Mouse (Mus musculus) gastrocnemius, postnatal 10 days (tissue): ENCODE results near the gene Sema4b. TPM values are rescaled to one million over a fixed set of nuclear protein-coding genes. Genes with fewer than 3 reads are reported as not detected.
A peak's percentile ranks its signal among the peaks of the same experiment; 100 is the strongest.

Source experiments
- DNase-seq: peaks from one replicate; pipeline ENCODE4 v3.0.0; 2021; ENCODE audit warnings: mixed read lengths
- total RNA-seq, 2 experiments: library from RNA; stranded (reverse); gene quantifications; 2 replicates each; pipeline ENCODE4 v1.2.3; 2021

Gene Sema4b
- total RNA-seq, 2 experiments from 2014 or later = 2.9 to 4.2 TPM

- DNase-seq = no peak
Measured at GRCm38 (mm10) chr7:80177438-80177837, 9.2 kb upstream of the Sema4b start.

GRCm38 (mm10) chr7:80178037-80178729, 8.5 kb upstream of the Sema4b start:
- no peak for DNase-seq

GRCm38 (mm10) chr7:80179327-80179726, 7.3 kb upstream of the Sema4b start:
- no peak for DNase-seq

GRCm38 (mm10) chr7:80179790-80180189, 6.9 kb upstream of the Sema4b start:
- no peak for DNase-seq

GRCm38 (mm10) chr7:80180202-80180601, 6.4 kb upstream of the Sema4b start:
- DNase-seq = no peak

- no peak for DNase-seq
Measured at GRCm38 (mm10) chr7:80181078-80181477, 5.6 kb upstream of the Sema4b start.

- DNase-seq = no peak
Measured at GRCm38 (mm10) chr7:80182139-80182538, 4.5 kb upstream of the Sema4b start.

- no peak for DNase-seq
Measured at GRCm38 (mm10) chr7:80183466-80183865, 3.2 kb upstream of the Sema4b start.

GRCm38 (mm10) chr7:80183969-80184368, 2.7 kb upstream of the Sema4b start:
- no peak for DNase-seq

- DNase-seq = no peak
Measured at GRCm38 (mm10) chr7:80184551-80184950, 2.1 kb upstream of the Sema4b start.

GRCm38 (mm10) chr7:80184968-80185367, 1.7 kb upstream of the Sema4b start:
- DNase-seq = no peak

GRCm38 (mm10) chr7:80186021-80186420, 620 bp upstream of the Sema4b start:
- no peak for DNase-seq

- DNase-seq = no peak
Measured at GRCm38 (mm10) chr7:80187501-80187900, 860 bp downstream of the Sema4b start.

GRCm38 (mm10) chr7:80188579-80189125, 2.0 kb downstream of the Sema4b start:
- no peak for DNase-seq

- no peak for DNase-seq
Measured at GRCm38 (mm10) chr7:80189147-80189933, 2.7 kb downstream of the Sema4b start.

GRCm38 (mm10) chr7:80191455-80191854, 4.8 kb downstream of the Sema4b start:
- DNase-seq = no peak

- DNase-seq = peak; percentile 57
Measured at GRCm38 (mm10) chr7:80192226-80193061, 5.8 kb downstream of the Sema4b start.

- no peak for DNase-seq
Measured at GRCm38 (mm10) chr7:80193941-80194739, 7.5 kb downstream of the Sema4b start.

- DNase-seq = no peak
Measured at GRCm38 (mm10) chr7:80195146-80195545, 8.5 kb downstream of the Sema4b start.

- no peak for DNase-seq
Measured at GRCm38 (mm10) chr7:80195576-80196263, 9.1 kb downstream of the Sema4b start.

- DNase-seq = no peak
Measured at GRCm38 (mm10) chr7:80197371-80197770, 10.7 kb downstream of the Sema4b start.
